10 mouse cellular contexts compared by ENCODE assay signal in genomic region chr14:13354154-13354553, GRCm38 (mm10).
DNase-seq lines count a peak whose midpoint lies in the region; ATAC-seq and TF ChIP-seq lines count a peak whose summit lies in the region.
"Had no signal": no experiment of that assay in that cellular context is flagged by ENCODE, and none has a peak within 500 bp of the region (broad histone marks: within the 10 kb centered on the region; RNA-seq: fewer than 3 reads in every experiment).

No protein-coding gene starts in this region.

- DNase-seq in kidney, adult 2 months = peak; percentile 38
- peak; percentile 22 for DNase-seq in CD4-positive helper T cell, adult 2 months (ENCODE audit: low read depth, low spot score)
- DNase-seq in adipocyte (ENCODE audit: low spot score) = peak; percentile 28
- peak; percentile 48 for DNase-seq in mesoderm, embryonic 11.5 days (ENCODE audit: low read depth, low spot score)
- no peak for DNase-seq in spleen, postnatal 14 days (ENCODE audit: low spot score in 2 of 2)
- DNase-seq in urinary bladder, postnatal 4 days (ENCODE audit: low spot score in 2 of 2) = no peak

- no peaks in the 10 kb centered on the region for H3K27me3 ChIP-seq in kidney, adult 2 months (replicated peaks; ENCODE audit: control insufficient read depth, insufficient read depth, low read length)
- no peaks in the 10 kb centered on the region for H3K27me3 ChIP-seq in kidney, embryonic 16.5 days (ENCODE audit: insufficient read depth, low read length)
- H3K27me3 ChIP-seq: embryonic facial prominence, embryonic 15.5 days; limb, embryonic 15.5 days had no signal

- H3K27ac ChIP-seq in kidney, adult 2 months (ENCODE audit: insufficient read depth, low read depth, low read length) = no peak overlapping the region
- no peak overlapping the region for H3K27ac ChIP-seq in kidney, embryonic 16.5 days (ENCODE audit: low read length)
- H3K27ac ChIP-seq: embryonic facial prominence, embryonic 15.5 days; limb, embryonic 15.5 days had no signal

- no peaks in the 10 kb centered on the region for H3K9me3 ChIP-seq in kidney, embryonic 16.5 days (ENCODE audit: low read length)
- H3K9me3 ChIP-seq: embryonic facial prominence, embryonic 15.5 days; limb, embryonic 15.5 days had no signal

- no peaks in the 10 kb centered on the region for H3K36me3 ChIP-seq in kidney, adult 2 months (ENCODE audit: control insufficient read depth, insufficient read depth, low read length)
- H3K36me3 ChIP-seq in kidney, embryonic 16.5 days (ENCODE audit: insufficient read depth, low read length) = no peaks in the 10 kb centered on the region
- H3K36me3 ChIP-seq: embryonic facial prominence, embryonic 15.5 days; limb, embryonic 15.5 days had no signal

- WGBS in kidney, adult 2 months = 16% methylated on average over 5 of the region's 5 CpGs
- WGBS in kidney, embryonic 16.5 days = 27% methylated on average over 5 of the region's 5 CpGs

- no peak overlapping the region for H3K4me2 ChIP-seq in kidney, embryonic 16.5 days (replicated peaks; ENCODE audit: low read depth, low read length)
- H3K4me2 ChIP-seq: embryonic facial prominence, embryonic 15.5 days; limb, embryonic 15.5 days had no signal

- 0 out of 2 replicates have a peak, but pooled peaks have one; percentile 7 for TF ChIP-seq CTCF in kidney, adult 2 months (conservative IDR thresholded peaks at IDR 0.05; ENCODE audit: insufficient read depth, insufficient read length, low read depth, low read length)

- H3K4me1 ChIP-seq in kidney, adult 2 months (ENCODE audit: control insufficient read depth, insufficient read depth, low read length) = no peaks in the 10 kb centered on the region
- no peaks in the 10 kb centered on the region for H3K4me1 ChIP-seq in kidney, embryonic 16.5 days (ENCODE audit: insufficient read depth, low read length)
- H3K4me1 ChIP-seq: embryonic facial prominence, embryonic 15.5 days; limb, embryonic 15.5 days had no signal

- no peak for TF ChIP-seq POLR2A in kidney, adult 2 months (IDR thresholded peaks at IDR 0.05; ENCODE audit: low read depth, low read length)

- no peak for ATAC-seq in kidney, embryonic 16.5 days (ENCODE audit: low FRiP score, low TSS enrichment)
- peak; percentile 54 to 71; a peak in 3 of 4 replicates for ATAC-seq in hematopoietic stem cell, adult 5-6 weeks (replicated peaks in 1 of 2; ENCODE audit: insufficient read depth in 1 of 2, low FRiP score in 2 of 2, low TSS enrichment in 1 of 2, low read depth in 1 of 2, poor library complexity in 2 of 2, severe bottlenecking in 2 of 2)

- no peak overlapping the region for H3K4me3 ChIP-seq in kidney, adult 2 months (ENCODE audit: insufficient read depth, low read depth, low read length)
- no peak overlapping the region for H3K4me3 ChIP-seq in kidney, embryonic 16.5 days (ENCODE audit: low read length)
- H3K4me3 ChIP-seq: embryonic facial prominence, embryonic 15.5 days; limb, embryonic 15.5 days had no signal

- H3K9ac ChIP-seq in kidney, embryonic 16.5 days (replicated peaks; ENCODE audit: low read length) = no peak overlapping the region
- H3K9ac ChIP-seq: embryonic facial prominence, embryonic 15.5 days; limb, embryonic 15.5 days had no signal

Comparison
In these comparisons a context has a peak if more than half of its experiments do, and no peak if none do; other contexts are left out.
1. DNase-seq: peak in kidney, adult 2 months (single experiment), CD4-positive helper T cell, adult 2 months (single experiment), adipocyte (single experiment) and mesoderm, embryonic 11.5 days (single experiment); none in spleen, postnatal 14 days (0 of 2) and urinary bladder, postnatal 4 days (0 of 2).